Mouse (Mus musculus) heart, postnatal 25 days (tissue): ENCODE results near the gene Btbd2. TPM values are rescaled to one million over a fixed set of nuclear protein-coding genes. Genes with fewer than 3 reads are reported as not detected.

Source experiments
- DNase-seq: peaks from one replicate; pipeline ENCODE4 v3.0.0; 2022; ENCODE audit warnings: low spot score
- intact Hi-C: fragments of 180-260 bp; cut with DNase I; formaldehyde crosslinking; loops from one replicate; pipeline ENCODE4 v1.15.1; 2025
- total RNA-seq, 2 experiments: library from RNA; stranded (reverse); gene quantifications; 2 replicates each; pipeline ENCODE4 v1.2.3; 2021

Btbd2 gene
- total RNA-seq, 2 experiments from 2014 or later, result 41.5 to 45.8 TPM

GRCm38 (mm10) chr10:80671936-80672690, 15.2 kb upstream of the Btbd2 start:
- no peak for DNase-seq

GRCm38 (mm10) chr10:80671251-80671650, 14.4 kb upstream of the Btbd2 start:
- intact Hi-C loops, result no loop called here
- no peak for DNase-seq

More at GRCm38 (mm10) chr10:80671936-80672690, 15.2 kb upstream of the Btbd2 start:
- intact Hi-C loops, result no loop called here

GRCm38 (mm10) chr10:80670531-80670930, 13.7 kb upstream of the Btbd2 start:
- intact Hi-C loops, result no loop called here
- DNase-seq, result no peak

- intact Hi-C loops, result no loop called here
- DNase-seq, result peak; percentile 58
These were observed 13.0 kb upstream of the Btbd2 start for GRCm38 (mm10) chr10:80669737-80670485.

- intact Hi-C loops, result no loop called here
- no peak for DNase-seq
These were observed 12.1 kb upstream of the Btbd2 start for GRCm38 (mm10) chr10:80669018-80669417.

GRCm38 (mm10) chr10:80668614-80669013, 11.7 kb upstream of the Btbd2 start:
- intact Hi-C loops, result no loop called here
- DNase-seq, result no peak

- DNase-seq, result no peak
- intact Hi-C loops, result no loop called here
These were observed 10.1 kb upstream of the Btbd2 start for GRCm38 (mm10) chr10:80666837-80667412.

- intact Hi-C loops, result no loop called here
These were observed 9.3 kb upstream of the Btbd2 start for GRCm38 (mm10) chr10:80665981-80666733.

GRCm38 (mm10) chr10:80665459-80665858, 8.6 kb upstream of the Btbd2 start:
- intact Hi-C loops, result no loop called here
- no peak for DNase-seq

More at GRCm38 (mm10) chr10:80665981-80666733, 9.3 kb upstream of the Btbd2 start:
- no peak for DNase-seq

- intact Hi-C loops, result no loop called here
- peak; percentile 76 for DNase-seq
These were observed 8.1 kb upstream of the Btbd2 start for GRCm38 (mm10) chr10:80665016-80665380.

GRCm38 (mm10) chr10:80664197-80665015, 7.5 kb upstream of the Btbd2 start:
- intact Hi-C loops, result no loop called here
- peak; percentile 90 for DNase-seq

GRCm38 (mm10) chr10:80663485-80664196, 6.8 kb upstream of the Btbd2 start:
- DNase-seq, result no peak
- intact Hi-C loops, result no loop called here

- intact Hi-C loops, result loop anchor here (2.0 kb wide), 1 partner anchor 14 kb away; no protein-coding TSS in a partner anchor
- DNase-seq, result no peak
These were observed 4.3 kb upstream of the Btbd2 start for GRCm38 (mm10) chr10:80661149-80661548.

GRCm38 (mm10) chr10:80659213-80659612, 2.3 kb upstream of the Btbd2 start:
- intact Hi-C loops, result loop anchor here (1.0 kb wide), 1 partner anchor 25 kb away; no protein-coding TSS in a partner anchor
- no peak for DNase-seq

- DNase-seq, result no peak
- intact Hi-C loops, result loop anchor here (1.0 kb wide), 1 partner anchor 25 kb away; no protein-coding TSS in a partner anchor
These were observed 2.0 kb upstream of the Btbd2 start for GRCm38 (mm10) chr10:80658841-80659202.

- intact Hi-C loops, result no loop called here
- DNase-seq, result no peak
These were observed 1.4 kb upstream of the Btbd2 start for GRCm38 (mm10) chr10:80658194-80658840.

GRCm38 (mm10) chr10:80656130-80656862, 575 bp downstream of the Btbd2 start:
- DNase-seq, result peak; percentile 91
- intact Hi-C loops, result no loop called here
